Comparison of ENCODE assay signal across 8 mouse cellular contexts in the genomic region with DNA sequence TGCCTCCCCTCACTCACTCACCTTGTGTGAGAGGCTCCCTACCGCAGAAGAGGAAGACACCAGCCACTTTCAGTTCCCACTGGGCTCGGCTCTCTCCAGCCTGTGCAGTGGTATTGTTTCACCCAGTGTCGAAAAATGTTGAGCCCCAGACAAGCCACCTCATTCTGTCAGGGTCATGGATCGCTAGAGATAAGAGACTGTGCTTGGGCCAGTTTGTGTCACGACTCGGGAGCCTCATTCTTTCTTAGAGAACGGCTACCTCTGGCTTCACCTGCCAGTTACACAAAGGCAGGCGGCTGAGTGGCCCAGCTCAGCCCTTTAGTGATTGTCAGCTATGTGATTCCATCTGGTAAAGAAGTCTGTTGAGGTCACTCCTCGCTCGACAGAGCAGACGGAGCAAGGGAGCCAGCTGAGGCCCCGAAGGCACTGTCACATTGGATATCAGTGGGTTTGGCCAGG. TPM values are rescaled to one million over a fixed set of nuclear protein-coding genes. Genes with fewer than 3 reads are reported as not detected.
DNase-seq lines count a peak whose midpoint lies in the region; ATAC-seq lines count a peak whose summit lies in the region.
"Had no signal": no experiment of that assay in that cellular context is flagged by ENCODE, and none has a peak within 500 bp of the region (broad histone marks: within the 10 kb centered on the region; RNA-seq: fewer than 3 reads in every experiment).

No protein-coding gene starts in this region.

- no peak for DNase-seq in neural tube, embryonic 10.5 days (ENCODE audit: extremely low spot score, low spot score)
- peak; percentile 86 for DNase-seq in midbrain, embryonic 11.5 days (ENCODE audit: low spot score, missing footprints)
- no peak for DNase-seq in ovary, postnatal 36 days (ENCODE audit: low spot score)
- no peak for DNase-seq in embryo, embryonic 10 days (ENCODE audit: low spot score)
- no peak for DNase-seq in right cerebral cortex, adult 2 months (ENCODE audit: low spot score in 2 of 2)

- H3K4me2 ChIP-seq in neural tube, embryonic 12.5 days (replicated peaks), result 0 out of 2 replicates have a peak overlapping the region, but pooled peaks have one; percentile 25
- H3K4me2 ChIP-seq in hindbrain, embryonic 13.5 days, result peak overlapping the region; percentile 30
- no peak overlapping the region for H3K4me2 ChIP-seq in midbrain, embryonic 11.5 days

- 0 out of 2 replicates have a peak overlapping the region, but pooled peaks have one; percentile 50 for H3K27ac ChIP-seq in neural tube, embryonic 12.5 days
- H3K27ac ChIP-seq in hindbrain, embryonic 13.5 days, result peak overlapping the region; percentile 83
- H3K27ac ChIP-seq in midbrain, embryonic 11.5 days (ENCODE audit: low read depth, low read length), result peak overlapping the region; percentile 57
- H3K27ac ChIP-seq: limb, embryonic 10.5 days had no signal

- no peaks in the 10 kb centered on the region for H3K27me3 ChIP-seq in neural tube, embryonic 12.5 days (replicated peaks)
- H3K27me3 ChIP-seq in hindbrain, embryonic 13.5 days, result no peaks in the 10 kb centered on the region
- H3K27me3 ChIP-seq in midbrain, embryonic 11.5 days (ENCODE audit: control insufficient read depth, insufficient read depth, low read length), result no peaks in the 10 kb centered on the region

- H3K4me3 ChIP-seq in neural tube, embryonic 12.5 days, result no peak overlapping the region
- H3K4me3 ChIP-seq in hindbrain, embryonic 13.5 days, result no peak overlapping the region
- no peak overlapping the region for H3K4me3 ChIP-seq in midbrain, embryonic 11.5 days (ENCODE audit: low read depth, low read length)
- H3K4me3 ChIP-seq: limb, embryonic 10.5 days had no signal

- ATAC-seq in neural tube, embryonic 12.5 days (ENCODE audit: low FRiP score, low read depth), result no peak
- no peak for ATAC-seq in hindbrain, embryonic 13.5 days (ENCODE audit: low FRiP score)
- no peak for ATAC-seq in midbrain, embryonic 11.5 days (ENCODE audit: low FRiP score)

- WGBS in neural tube, embryonic 12.5 days, result 56% methylated on average over 12 of the region's 12 CpGs
- WGBS in hindbrain, embryonic 13.5 days, result 31% methylated on average over 12 of the region's 12 CpGs
- WGBS in midbrain, embryonic 11.5 days, result 45% methylated on average over 12 of the region's 12 CpGs

- H3K9ac ChIP-seq in neural tube, embryonic 12.5 days, result 0 out of 2 replicates have a peak overlapping the region, but pooled peaks have one; percentile 13
- H3K9ac ChIP-seq in hindbrain, embryonic 13.5 days, result peak overlapping the region; percentile 62
- peak overlapping the region; percentile 3; the same call in 1 of the 2 replicates for H3K9ac ChIP-seq in midbrain, embryonic 11.5 days (ENCODE audit: low read length)

- H3K9me3 ChIP-seq in neural tube, embryonic 12.5 days, result no peaks in the 10 kb centered on the region
- H3K9me3 ChIP-seq in hindbrain, embryonic 13.5 days, result no peaks in the 10 kb centered on the region
- H3K9me3 ChIP-seq in midbrain, embryonic 11.5 days (ENCODE audit: control insufficient read depth, low read length), result no peaks in the 10 kb centered on the region
- H3K9me3 ChIP-seq: limb, embryonic 10.5 days had no signal

- peaks cover 87% of the 10 kb centered on the region for H3K4me1 ChIP-seq in neural tube, embryonic 12.5 days
- peaks cover 94% of the 10 kb centered on the region for H3K4me1 ChIP-seq in hindbrain, embryonic 13.5 days (replicated peaks)
- peaks cover 42% of the 10 kb centered on the region for H3K4me1 ChIP-seq in midbrain, embryonic 11.5 days (ENCODE audit: control insufficient read depth, insufficient read depth, low read length)

- peaks cover 3% of the 10 kb centered on the region; the same call in 1 of the 2 replicates for H3K36me3 ChIP-seq in neural tube, embryonic 12.5 days
- H3K36me3 ChIP-seq in hindbrain, embryonic 13.5 days, result no peaks in the 10 kb centered on the region
- no peaks in the 10 kb centered on the region for H3K36me3 ChIP-seq in midbrain, embryonic 11.5 days (ENCODE audit: control insufficient read depth, insufficient read depth, low read length)

RNA-seq across cellular contexts. Expression of a gene that starts 17.0 kb away (rescaled TPM):
- polyA plus RNA-seq in neural tube, embryonic 12.5 days (2016; fragmentation: Nextera tagmentation; extraction: Ambion mirVana), result 18.9 and 20.5 TPM in 2 replicates
- polyA plus RNA-seq in hindbrain, embryonic 13.5 days (2015; fragmentation: Nextera tagmentation; extraction: Ambion mirVana), result 23.9 and 26.5 TPM in 2 replicates
- 9.6 and 10.5 TPM in 2 replicates for polyA plus RNA-seq in midbrain, embryonic 11.5 days (2014; fragmentation: Nextera tagmentation; extraction: Ambion mirVana)

RNA-seq across cellular contexts. Expression of a gene that starts 28.9 kb away (rescaled TPM):
- 43.1 and 47.5 TPM in 2 replicates for polyA plus RNA-seq in neural tube, embryonic 12.5 days (2016; fragmentation: Nextera tagmentation; extraction: Ambion mirVana)
- polyA plus RNA-seq in hindbrain, embryonic 13.5 days (2015; fragmentation: Nextera tagmentation; extraction: Ambion mirVana), result 35.0 and 38.1 TPM in 2 replicates
- 49.8 and 55.0 TPM in 2 replicates for polyA plus RNA-seq in midbrain, embryonic 11.5 days (2014; fragmentation: Nextera tagmentation; extraction: Ambion mirVana)

RNA-seq across cellular contexts. Expression of a gene that starts 29.0 kb away (rescaled TPM):
- 4.9 and 5.0 TPM in 2 replicates for polyA plus RNA-seq in neural tube, embryonic 12.5 days (2016; fragmentation: Nextera tagmentation; extraction: Ambion mirVana)
- polyA plus RNA-seq in hindbrain, embryonic 13.5 days (2015; fragmentation: Nextera tagmentation; extraction: Ambion mirVana), result 4.1 and 5.3 TPM in 2 replicates
- polyA plus RNA-seq in midbrain, embryonic 11.5 days (2014; fragmentation: Nextera tagmentation; extraction: Ambion mirVana), result 3.8 and 4.5 TPM in 2 replicates

RNA-seq across cellular contexts. Expression of a gene that starts 42.5 kb away (rescaled TPM):
- 1.2 and 2.0 TPM in 2 replicates for polyA plus RNA-seq in neural tube, embryonic 12.5 days (2016; fragmentation: Nextera tagmentation; extraction: Ambion mirVana)
- 1.7 and 2.1 TPM in 2 replicates for polyA plus RNA-seq in hindbrain, embryonic 13.5 days (2015; fragmentation: Nextera tagmentation; extraction: Ambion mirVana)
- 0.53 and 0.91 TPM in 2 replicates for polyA plus RNA-seq in midbrain, embryonic 11.5 days (2014; fragmentation: Nextera tagmentation; extraction: Ambion mirVana)

RNA-seq across cellular contexts. Expression of a gene that starts 57.3 kb away (rescaled TPM):
- polyA plus RNA-seq in neural tube, embryonic 12.5 days (2016; fragmentation: Nextera tagmentation; extraction: Ambion mirVana), result 51.9 and 54.9 TPM in 2 replicates
- polyA plus RNA-seq in hindbrain, embryonic 13.5 days (2015; fragmentation: Nextera tagmentation; extraction: Ambion mirVana), result 60.3 and 62.3 TPM in 2 replicates
- 53.1 and 53.2 TPM in 2 replicates for polyA plus RNA-seq in midbrain, embryonic 11.5 days (2014; fragmentation: Nextera tagmentation; extraction: Ambion mirVana)

Comparison
In these comparisons a context has a peak if more than half of its experiments do, and no peak if none do; other contexts are left out.
1. H3K9ac ChIP-seq: peak in every context shown above with its lines; median percentile 62 in hindbrain, embryonic 13.5 days; 13 in neural tube, embryonic 12.5 days; 3 in midbrain, embryonic 11.5 days.